Mouse (Mus musculus) thymus, adult 2 months (tissue): ENCODE results near the gene Pgam1.

Source experiments
- CTCF ChIP-seq: fragments of 200-500 bp; IDR thresholded peaks from 2 replicates; pipeline ENCODE4 v1.5.1; 2012; ENCODE audit warnings: mild to moderate bottlenecking, control low read depth, low read length, moderate library complexity, borderline replicate concordance; ENCODE audit not compliant: control insufficient read depth, poor library complexity, insufficient read depth; ENCODE audit errors: extremely low read depth
- POLR2A ChIP-seq: fragments of 200-500 bp; IDR thresholded peaks from 2 replicates; pipeline ENCODE4 v1.6.1; 2012; ENCODE audit warnings: mild to moderate bottlenecking, low read length, control low read depth, moderate library complexity; ENCODE audit not compliant: control insufficient read depth, poor library complexity, insufficient read depth; ENCODE audit errors: extremely low read depth

- TF ChIP-seq CTCF = no peak
- no peak for TF ChIP-seq POLR2A
Measured at GRCm38 (mm10) chr19:41915294-41915693, 3.6 kb downstream of the Pgam1 start.
